Mouse (Mus musculus) MEL (cell line): ENCODE measurements around the gene Pcnx2. TPM values are rescaled to one million over a fixed set of nuclear protein-coding genes. Genes with fewer than 3 reads are reported as not detected.

Experiments
- DNase-seq: peaks from one replicate; pipeline ENCODE4 v3.0.0; 2011; ENCODE audit warnings: low read depth, low spot score
- H3K27ac ChIP-seq: 2 replicates; pipeline ENCODE4 v1.5.1; 2012; ENCODE audit warnings: low read depth, mild to moderate bottlenecking, control low read depth, low read length, moderate library complexity; ENCODE audit not compliant: control insufficient read depth
- H3K27me3 ChIP-seq, 2 experiments: fragments of 150-350 bp in 1 of 2; sonication (generic) in 1 of 2; 2 replicates each; pipeline ENCODE4 v1.6.1; 2012; ENCODE audit warnings: low read length in 2 of 2, mild to moderate bottlenecking in 2 of 2, improper control_type of control experiment in 1 of 2, moderate library complexity in 1 of 2; ENCODE audit not compliant: insufficient read depth in 2 of 2, control insufficient read depth in 1 of 2
- H3K36me3 ChIP-seq, 2 experiments: 2 replicates each; pipeline ENCODE4 v1.6.1; 2012 to 2014; ENCODE audit warnings: low read length in 2 of 2, improper control_type of control experiment in 1 of 2, inconsistent platforms in 1 of 2, mild to moderate bottlenecking in 1 of 2; ENCODE audit not compliant: insufficient read depth in 2 of 2, control insufficient read depth in 1 of 2
- H3K4me1 ChIP-seq, 2 experiments: fragments of 150-350 bp in 1 of 2; sonication (generic) in 1 of 2; 2 replicates each; pipeline ENCODE4 v1.6.1; 2012; ENCODE audit warnings: low read length in 2 of 2, improper control_type of control experiment in 1 of 2, mild to moderate bottlenecking in 1 of 2; ENCODE audit not compliant: insufficient read depth in 2 of 2, control insufficient read depth in 1 of 2
- H3K4me3 ChIP-seq, 2 experiments: fragments of 150-350 bp in 1 of 2; sonication (generic) in 1 of 2; 2 replicates each; pipeline ENCODE4 v1.5.1; 2012; ENCODE audit warnings: low read depth in 2 of 2, low read length in 2 of 2, mild to moderate bottlenecking in 2 of 2, moderate library complexity in 2 of 2, control low read depth in 1 of 2, improper control_type of control experiment in 1 of 2; ENCODE audit not compliant: control insufficient read depth in 1 of 2, insufficient read depth in 1 of 2
- H3K79me2 ChIP-seq: 2 replicates; pipeline ENCODE4 v1.6.1; 2012; ENCODE audit warnings: mild to moderate bottlenecking, low read length, moderate library complexity; ENCODE audit not compliant: control insufficient read depth, poor library complexity, insufficient read depth
- H3K9ac ChIP-seq: 2 replicates; pipeline ENCODE4 v1.6.1; 2012; ENCODE audit warnings: low read depth, mild to moderate bottlenecking, control low read depth, low read length, moderate library complexity; ENCODE audit not compliant: control insufficient read depth, poor library complexity, severe bottlenecking
- H3K9me3 ChIP-seq: fragments of 150-350 bp; sonication (generic); replicated peaks from 2 replicates; pipeline ENCODE4 v1.6.1; 2012; ENCODE audit warnings: mild to moderate bottlenecking, low read length, improper control_type of control experiment, moderate library complexity; ENCODE audit not compliant: insufficient read depth
- BHLHE40 ChIP-seq: IDR thresholded peaks from 2 replicates; pipeline ENCODE4 v1.6.1; 2012; ENCODE audit warnings: low read depth, mild to moderate bottlenecking, inconsistent platforms, low read length, improper control_type of control experiment, borderline replicate concordance
- CTCF ChIP-seq, 3 experiments: IDR thresholded peaks in 2 of 3; conservative IDR thresholded peaks in 1 of 3; 2 replicates each; pipeline ENCODE4 v1.5.1; 2011 to 2012; ENCODE audit warnings: low read length in 3 of 3, low read depth in 2 of 3, mild to moderate bottlenecking in 2 of 3, improper control_type of control experiment in 1 of 3, inconsistent platforms in 1 of 3, mixed read lengths in 1 of 3, moderate library complexity in 1 of 3; ENCODE audit not compliant: control insufficient read depth in 1 of 3, insufficient read depth in 1 of 3, poor library complexity in 1 of 3, severe bottlenecking in 1 of 3
- ELF1 ChIP-seq: IDR thresholded peaks from 2 replicates; pipeline ENCODE4 v1.6.1; 2014; ENCODE audit warnings: low read depth, mild to moderate bottlenecking, inconsistent platforms, low read length, improper control_type of control experiment, moderate library complexity
- GABPA ChIP-seq: IDR thresholded peaks from 2 replicates; pipeline ENCODE4 v1.6.1; 2012; ENCODE audit warnings: low read depth, mild to moderate bottlenecking, inconsistent platforms, low read length, improper control_type of control experiment, moderate library complexity
- GATA1 ChIP-seq: IDR thresholded peaks from 2 replicates; pipeline ENCODE4 v1.6.1; 2011; ENCODE audit warnings: low read depth, low read length, improper control_type of control experiment
- JUND ChIP-seq: IDR thresholded peaks from 2 replicates; pipeline ENCODE4 v1.6.1; 2011; ENCODE audit warnings: low read depth, mild to moderate bottlenecking, improper control_type of control experiment, low read length
- MAFK ChIP-seq: IDR thresholded peaks from 2 replicates; pipeline ENCODE4 v1.6.1; 2011; ENCODE audit warnings: low read depth, mild to moderate bottlenecking, low read length, improper control_type of control experiment, borderline replicate concordance
- MAZ ChIP-seq: IDR thresholded peaks from 2 replicates; pipeline ENCODE4 v1.6.1; 2012; ENCODE audit warnings: low read depth, mild to moderate bottlenecking, inconsistent platforms, low read length, improper control_type of control experiment
- MYB ChIP-seq: IDR thresholded peaks from 2 replicates; pipeline ENCODE4 v1.6.1; 2011; ENCODE audit warnings: mild to moderate bottlenecking, low read depth, low read length, improper control_type of control experiment
- NRF1 ChIP-seq: IDR thresholded peaks from 2 replicates; pipeline ENCODE4 v1.6.1; 2014; ENCODE audit warnings: low read depth, mild to moderate bottlenecking, inconsistent platforms, low read length, improper control_type of control experiment, moderate library complexity; ENCODE audit not compliant: poor library complexity, insufficient read depth, severe bottlenecking
- POLR2AphosphoS2 ChIP-seq: IDR thresholded peaks from 2 replicates; pipeline ENCODE4 v1.6.1; 2011; ENCODE audit warnings: low read length, improper control_type of control experiment
- POLR2AphosphoS5 ChIP-seq: IDR thresholded peaks from 2 replicates; pipeline ENCODE4 v1.6.1; 2012; ENCODE audit warnings: low read depth, borderline replicate concordance, mild to moderate bottlenecking, inconsistent platforms, low read length, moderate library complexity, mixed read lengths
- RAD21 ChIP-seq: IDR thresholded peaks from 2 replicates; pipeline ENCODE4 v1.6.1; 2011; ENCODE audit warnings: mild to moderate bottlenecking, low read depth, low read length, improper control_type of control experiment
- SIN3A ChIP-seq: IDR thresholded peaks from 2 replicates; pipeline ENCODE4 v1.6.1; 2012; ENCODE audit warnings: low read length, improper control_type of control experiment, inconsistent platforms
- SMC3 ChIP-seq: IDR thresholded peaks from 2 replicates; pipeline ENCODE4 v1.6.1; 2011; ENCODE audit warnings: low read depth, low read length, improper control_type of control experiment
- TAL1 ChIP-seq: IDR thresholded peaks from 2 replicates; pipeline ENCODE4 v1.6.1; 2012; ENCODE audit warnings: mild to moderate bottlenecking, inconsistent platforms, low read length, moderate library complexity, mixed read lengths
- TBP ChIP-seq: IDR thresholded peaks from 2 replicates; pipeline ENCODE4 v1.8.0; 2011; ENCODE audit warnings: low read depth, low read length, improper control_type of control experiment
- UBTF ChIP-seq: IDR thresholded peaks from 2 replicates; pipeline ENCODE4 v1.6.1; 2012; ENCODE audit warnings: low read depth, mild to moderate bottlenecking, inconsistent platforms, low read length, improper control_type of control experiment, moderate library complexity, borderline replicate concordance; ENCODE audit not compliant: insufficient read depth
- USF1 ChIP-seq: IDR thresholded peaks from 2 replicates; pipeline ENCODE4 v1.6.1; 2014; ENCODE audit warnings: low read depth, mild to moderate bottlenecking, inconsistent platforms, low read length, improper control_type of control experiment, moderate library complexity
- polyA plus RNA-seq, 2 experiments: library from polyadenylated mRNA; stranded (reverse) in 1 of 2; unstranded in 1 of 2; fragments of >175 nt in 1 of 2; fragments of >200 nt in 1 of 2; gene quantifications; 2 replicates each; pipeline versions ENCODE4 v1.2.1 to v1.2.4; 2012; ENCODE audit warnings: low replicate concordance in 2 of 2, low read depth in 1 of 2; ENCODE audit not compliant: insufficient read length in 2 of 2, insufficient read depth in 1 of 2, missing spikeins in 1 of 2
- total RNA-seq: library from RNA; depleted of rRNA; stranded (reverse); fragments of 300-350 nt; gene quantifications from 2 replicates; pipeline ENCODE4 v1.2.3, GENCODE M21; 2012

Gene Pcnx2
- total and polyA plus RNA-seq, 3 experiments = 0.04 TPM; not detected in 2

GRCm38 (mm10) chr8:125926636-125927035, 28.5 kb upstream of the Pcnx2 start:
- Histone ChIP-seq H3K4me3 (no peak overlapping the region), H3K79me2 (no peaks in the 10 kb centered on the region), H3K36me3 (no peaks in the 10 kb centered on the region), H3K27me3 (no peaks in the 10 kb centered on the region), H3K9ac (no peak overlapping the region), H3K9me3 (no peaks in the 10 kb centered on the region), H3K4me1 (no peaks in the 10 kb centered on the region)
- no peak for DNase-seq
- TF ChIP-seq NRF1 (no peak), MAZ (no peak), JUND (no peak), SMC3 (no peak), MYB (no peak), POLR2AphosphoS5 (no peak), USF1 (no peak), POLR2AphosphoS2 (no peak), MAFK (no peak), GABPA (no peak), SIN3A (no peak), RAD21 (no peak), GATA1 (no peak)
- TF ChIP-seq, all 39 proteins: peak for 0
- no peak overlapping the region for H3K27ac ChIP-seq

- H3K9me3 ChIP-seq = no peaks in the 10 kb centered on the region
- H3K27me3 ChIP-seq = no peaks in the 10 kb centered on the region
- H3K4me3 ChIP-seq = no peak overlapping the region
Measured at GRCm38 (mm10) chr8:125922333-125922732, 24.2 kb upstream of the Pcnx2 start.

More at GRCm38 (mm10) chr8:125922333-125922732, 24.2 kb upstream of the Pcnx2 start:
- Histone ChIP-seq H3K9ac (no peak overlapping the region), H3K36me3 (no peaks in the 10 kb centered on the region), H3K27ac (no peak overlapping the region), H3K79me2 (no peaks in the 10 kb centered on the region), H3K4me1 (no peaks in the 10 kb centered on the region)
- DNase-seq = no peak
- TF ChIP-seq SMC3 (no peak), GABPA (no peak), UBTF (no peak), SIN3A (no peak), ELF1 (no peak), CTCF (IDR thresholded peaks at IDR 0.05 in 2 of 3, conservative IDR thresholded peaks at IDR 0.05 in 1 of 3; ENCODE audit: control insufficient read depth in 1 of 3, insufficient read depth in 1 of 3, low read depth in 2 of 3, low read length in 3 of 3, poor library complexity in 1 of 3, severe bottlenecking in 1 of 3) (no peak), BHLHE40 (no peak), TAL1 (no peak), TBP (no peak)
